Mouse (Mus musculus): Measurements from ENCODE around the gene Meox1. TPM values are rescaled to one million over a fixed set of nuclear protein-coding genes. Genes with fewer than 3 reads are reported as not detected.

The Meox1 gene
- total and polyA plus RNA-seq, 3 experiments = not detected

- no peak overlapping the region for H3K9ac ChIP-seq (ENCODE audit: control insufficient read depth, low read depth, low read length, poor library complexity, severe bottlenecking)
- H3K4me1 ChIP-seq (ENCODE audit: control insufficient read depth in 1 of 2, insufficient read depth in 2 of 2, low read length in 2 of 2) = no peaks in the 10 kb centered on the region
- H3K79me2 ChIP-seq (ENCODE audit: control insufficient read depth, insufficient read depth, low read length, poor library complexity) = no peaks in the 10 kb centered on the region
- H3K4me3 ChIP-seq (ENCODE audit: control insufficient read depth in 1 of 2, insufficient read depth in 1 of 2, low read depth in 2 of 2, low read length in 2 of 2) = no peak overlapping the region
- no peak for DNase-seq (ENCODE audit: low read depth, low spot score)
- no peaks in the 10 kb centered on the region for H3K9me3 ChIP-seq (replicated peaks; ENCODE audit: insufficient read depth, low read length)
- no peak for TF ChIP-seq TCF12 (IDR thresholded peaks at IDR 0.05; ENCODE audit: low read depth, low read length)
- TF ChIP-seq NRF1 (IDR thresholded peaks at IDR 0.05; ENCODE audit: insufficient read depth, low read depth, low read length, poor library complexity, severe bottlenecking) = no peak
- TF ChIP-seq EP300 (IDR thresholded peaks at IDR 0.05; ENCODE audit: low read depth in 1 of 2, low read length in 2 of 2) = no peak
- TF ChIP-seq MYB (IDR thresholded peaks at IDR 0.05; ENCODE audit: low read depth, low read length) = no peak
- no peak for TF ChIP-seq RAD21 (IDR thresholded peaks at IDR 0.05; ENCODE audit: low read depth, low read length)
- no peak for TF ChIP-seq MAFK (IDR thresholded peaks at IDR 0.05; ENCODE audit: borderline replicate concordance, low read depth, low read length)
- TF ChIP-seq CHD2 (IDR thresholded peaks at IDR 0.05; ENCODE audit: low read length) = no peak
- TF ChIP-seq SMC3 (IDR thresholded peaks at IDR 0.05; ENCODE audit: low read depth, low read length) = no peak
- no peaks in the 10 kb centered on the region for H3K36me3 ChIP-seq (ENCODE audit: control insufficient read depth in 1 of 2, insufficient read depth in 2 of 2, low read length in 2 of 2)
- peaks cover 26 to 28% of the 10 kb centered on the region in 2 experiments for H3K27me3 ChIP-seq (ENCODE audit: control insufficient read depth in 1 of 2, insufficient read depth in 2 of 2, low read length in 2 of 2)
- no peak overlapping the region for H3K27ac ChIP-seq (ENCODE audit: control insufficient read depth, low read depth, low read length)
Observed at GRCm38 (mm10) chr11:101879672-101880071, 14.5 kb downstream of the Meox1 start.

- Histone ChIP-seq H3K79me2 (ENCODE audit: control insufficient read depth, insufficient read depth, low read length, poor library complexity) (no peaks in the 10 kb centered on the region), H3K27ac (ENCODE audit: control insufficient read depth, low read depth, low read length) (no peak overlapping the region), H3K4me3 (ENCODE audit: control insufficient read depth in 1 of 2, insufficient read depth in 1 of 2, low read depth in 2 of 2, low read length in 2 of 2) (no peak overlapping the region), H3K4me1 (ENCODE audit: control insufficient read depth in 1 of 2, insufficient read depth in 2 of 2, low read length in 2 of 2) (no peaks in the 10 kb centered on the region), H3K36me3 (ENCODE audit: control insufficient read depth in 1 of 2, insufficient read depth in 2 of 2, low read length in 2 of 2) (no peaks in the 10 kb centered on the region), H3K9ac (ENCODE audit: control insufficient read depth, low read depth, low read length, poor library complexity, severe bottlenecking) (no peak overlapping the region), H3K9me3 (replicated peaks; ENCODE audit: insufficient read depth, low read length) (no peaks in the 10 kb centered on the region), H3K27me3 (ENCODE audit: control insufficient read depth in 1 of 2, insufficient read depth in 2 of 2, low read length in 2 of 2) (peaks cover 26 to 28% of the 10 kb centered on the region in 2 experiments)
- no peak for TF ChIP-seq GATA1 (IDR thresholded peaks at IDR 0.05; ENCODE audit: low read depth, low read length)
- no peak for TF ChIP-seq TCF12 (IDR thresholded peaks at IDR 0.05; ENCODE audit: low read depth, low read length)
- no peak for TF ChIP-seq CHD2 (IDR thresholded peaks at IDR 0.05; ENCODE audit: low read length)
- no peak for TF ChIP-seq NELFE (IDR thresholded peaks at IDR 0.05; ENCODE audit: low read depth, low read length)
- TF ChIP-seq RAD21 (IDR thresholded peaks at IDR 0.05; ENCODE audit: low read depth, low read length) = no peak
- TF ChIP-seq ZNF384 (IDR thresholded peaks at IDR 0.05; ENCODE audit: low read depth, low read length) = no peak
- TF ChIP-seq GABPA (IDR thresholded peaks at IDR 0.05; ENCODE audit: low read depth, low read length) = no peak
- TF ChIP-seq EP300 (IDR thresholded peaks at IDR 0.05; ENCODE audit: low read depth in 1 of 2, low read length in 2 of 2) = no peak
- no peak for TF ChIP-seq RCOR1 (IDR thresholded peaks at IDR 0.05; ENCODE audit: low read depth, low read length)
- no peak for TF ChIP-seq NRF1 (IDR thresholded peaks at IDR 0.05; ENCODE audit: insufficient read depth, low read depth, low read length, poor library complexity, severe bottlenecking)
- TF ChIP-seq KAT2A (conservative IDR thresholded peaks at IDR 0.05; ENCODE audit: low read depth, low read length) = no peak
- TF ChIP-seq ELF1 (IDR thresholded peaks at IDR 0.05; ENCODE audit: low read depth, low read length) = no peak
- no peak for TF ChIP-seq E2F4 (IDR thresholded peaks at IDR 0.05; ENCODE audit: borderline replicate concordance, low read depth, low read length)
- TF ChIP-seq MAFK (IDR thresholded peaks at IDR 0.05; ENCODE audit: borderline replicate concordance, low read depth, low read length) = no peak
- no peak for DNase-seq (ENCODE audit: low read depth, low spot score)
Observed at GRCm38 (mm10) chr11:101878696-101879095, 15.5 kb downstream of the Meox1 start.
